Mouse (Mus musculus): ENCODE data around the gene Clcn3.

DNA sequence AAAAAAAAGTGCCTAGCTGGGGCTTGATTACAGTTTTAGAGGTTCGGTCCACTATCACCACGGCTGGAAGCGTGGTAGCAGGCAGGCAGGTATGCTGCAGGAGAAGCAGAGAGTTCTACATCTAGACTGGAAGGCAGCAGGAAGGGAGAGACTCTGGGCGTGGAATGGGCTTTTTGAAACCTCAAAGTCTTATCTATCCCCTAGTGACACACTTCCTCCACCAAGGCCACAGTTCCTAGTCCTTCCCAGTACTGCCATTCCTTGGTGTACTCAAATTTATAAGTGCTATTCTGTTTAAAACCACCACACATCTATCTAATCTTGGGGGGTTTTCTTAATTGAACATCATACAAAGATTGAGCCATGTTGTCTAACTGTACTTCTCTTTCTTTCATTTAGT lies 91.3 kb downstream of the Clcn3 start:
- TF ChIP-seq CTCF (IDR thresholded peaks at IDR 0.05) (no peak), EP300 (IDR thresholded peaks at IDR 0.05) (no peak)
